ENCODE assay signal across 23 mouse cellular contexts in the genomic region with DNA sequence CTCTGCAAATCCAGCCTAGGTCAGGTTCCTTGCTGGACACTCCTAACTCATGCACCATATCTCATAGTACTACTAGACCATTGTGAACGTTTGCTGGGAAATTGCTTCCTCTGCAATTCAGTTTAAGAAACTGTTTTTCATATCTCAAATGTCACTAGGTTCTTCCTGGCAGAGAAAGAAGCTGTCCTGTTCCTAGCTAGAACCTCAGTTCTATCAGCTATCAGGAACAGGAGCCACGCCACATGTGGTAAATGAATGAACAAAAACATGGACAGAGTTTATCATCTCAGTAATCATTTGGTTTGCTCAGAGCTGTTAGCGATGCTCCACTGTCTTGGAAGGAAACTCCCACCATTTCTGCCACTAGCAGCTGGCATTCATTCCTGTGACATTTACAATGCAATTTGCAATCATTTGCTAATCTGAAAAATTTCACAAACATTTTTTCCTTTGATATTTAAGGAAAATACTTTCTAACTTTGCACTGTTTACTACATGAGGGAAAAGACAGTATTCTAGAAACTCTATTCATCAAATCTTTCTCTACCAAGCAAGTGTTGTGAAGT. TPM values are rescaled to one million over a fixed set of nuclear protein-coding genes. Genes with fewer than 3 reads are reported as not detected.
A peak's percentile ranks its signal among the peaks of the same experiment; 100 is the strongest.
DNase-seq lines count a peak whose midpoint lies in the region; ATAC-seq and TF ChIP-seq lines count a peak whose summit lies in the region.
"Had no signal": no experiment of that assay in that cellular context is flagged by ENCODE, and none has a peak within 500 bp of the region (broad histone marks: within the 10 kb centered on the region; RNA-seq: fewer than 3 reads in every experiment).

No protein-coding gene starts in this region.

- H3K27me3 ChIP-seq in forebrain, embryonic 16.5 days (replicated peaks; ENCODE audit: control insufficient read depth, insufficient read depth, low read length) = no peaks in the 10 kb centered on the region
- no peaks in the 10 kb centered on the region for H3K27me3 ChIP-seq in forebrain, embryonic 12.5 days
- no peaks in the 10 kb centered on the region for H3K27me3 ChIP-seq in MEL (ENCODE audit: control insufficient read depth in 1 of 2, insufficient read depth in 2 of 2, low read length in 2 of 2)
- H3K27me3 ChIP-seq: hindbrain, embryonic 13.5 days; Patski had no signal

- ATAC-seq in forebrain, embryonic 16.5 days = no peak
- ATAC-seq in forebrain, embryonic 12.5 days (ENCODE audit: low FRiP score) = no peak
- ATAC-seq in megakaryocyte-erythroid progenitor cell, adult 5-6 weeks (replicated peaks; ENCODE audit: low FRiP score, low TSS enrichment, poor library complexity, severe bottlenecking) = 0 out of 2 replicates have a peak, but pooled peaks have one; percentile 33
- ATAC-seq: forebrain, embryonic 14.5 days; hindbrain, embryonic 16.5 days; Patski had no signal

- intact Hi-C loops in heart, postnatal 36 days (cut with DNase I) = no loop called here

- H3K79me2 ChIP-seq in MEL (ENCODE audit: control insufficient read depth, insufficient read depth, low read length, poor library complexity) = no peaks in the 10 kb centered on the region

- no peaks in the 10 kb centered on the region for H3K4me1 ChIP-seq in forebrain, embryonic 16.5 days (replicated peaks; ENCODE audit: control insufficient read depth, insufficient read depth, low read length)
- H3K4me1 ChIP-seq in forebrain, embryonic 12.5 days = peaks cover 5% of the 10 kb centered on the region; the same call in 1 of the 2 replicates
- peaks cover 41 to 46% of the 10 kb centered on the region in 2 experiments for H3K4me1 ChIP-seq in MEL (ENCODE audit: control insufficient read depth in 1 of 2, insufficient read depth in 2 of 2, low read length in 2 of 2)

- H3K27ac ChIP-seq in forebrain, embryonic 16.5 days (ENCODE audit: low read length) = peak overlapping the region; percentile 50; the same call in 1 of the 2 replicates
- no peak overlapping the region for H3K27ac ChIP-seq in forebrain, embryonic 12.5 days
- H3K27ac ChIP-seq in MEL (ENCODE audit: control insufficient read depth, low read depth, low read length) = peak overlapping the region; percentile 93
- H3K27ac ChIP-seq: forebrain, embryonic 10.5 days; gastrocnemius, adult 2 months; hindbrain, embryonic 10.5 days; hindbrain, embryonic 13.5 days had no signal

- H3K4me3 ChIP-seq in forebrain, embryonic 16.5 days (replicated peaks; ENCODE audit: low read length) = no peak overlapping the region
- H3K4me3 ChIP-seq in forebrain, embryonic 12.5 days (replicated peaks) = no peak overlapping the region
- H3K4me3 ChIP-seq in MEL (ENCODE audit: control insufficient read depth in 1 of 2, insufficient read depth in 1 of 2, low read depth in 2 of 2, low read length in 2 of 2) = no peak overlapping the region
- H3K4me3 ChIP-seq: forebrain, embryonic 10.5 days; gastrocnemius, adult 2 months; hindbrain, embryonic 10.5 days; hindbrain, embryonic 13.5 days had no signal

- peak; percentile 77 to 78 for TF ChIP-seq EP300 in MEL (IDR thresholded peaks at IDR 0.05; ENCODE audit: low read depth in 1 of 2, low read length in 2 of 2)

- no peak for TF ChIP-seq POLR2A in MEL (IDR thresholded peaks at IDR 0.05; ENCODE audit: control insufficient read depth in 1 of 2, insufficient read depth in 1 of 2, low read depth in 1 of 2, low read length in 2 of 2, poor library complexity in 1 of 2)

- TF ChIP-seq CTCF in MEL (IDR thresholded peaks at IDR 0.05 in 2 of 3, conservative IDR thresholded peaks at IDR 0.05 in 1 of 3; ENCODE audit: control insufficient read depth in 1 of 3, insufficient read depth in 1 of 3, low read depth in 2 of 3, low read length in 3 of 3, poor library complexity in 1 of 3, severe bottlenecking in 1 of 3) = no peak

- no peak overlapping the region for H3K4me2 ChIP-seq in forebrain, embryonic 16.5 days (ENCODE audit: low read length)
- H3K4me2 ChIP-seq in forebrain, embryonic 12.5 days = no peak overlapping the region
- H3K4me2 ChIP-seq: heart, embryonic 11.5 days; hindbrain, embryonic 13.5 days had no signal

- TF ChIP-seq RAD21 in MEL (IDR thresholded peaks at IDR 0.05; ENCODE audit: low read depth, low read length) = no peak

- peak; percentile 23 to 59 for DNase-seq in layer of hippocampus, adult 18-20 months (ENCODE audit: low spot score in 2 of 2)
- DNase-seq in layer of hippocampus, postnatal 36 days = no peak
- peak; percentile 66 for DNase-seq in MEL (ENCODE audit: low read depth, low spot score)
- no peak for DNase-seq in heart, postnatal 36 days
- DNase-seq in adrenal gland, adult (ENCODE audit: inconsistent age in 2 of 2, low spot score in 1 of 2) = no peak
- DNase-seq: adrenal gland, adult 2 months; adrenal gland, postnatal 14 days; cerebellum, adult 18-20 months; cerebellum, adult 9-10 months; cerebellum, postnatal 14 days; gastrocnemius, adult 2 months; gastrocnemius, postnatal 14 days; heart, adult 11 months had no signal

- WGBS in forebrain, embryonic 16.5 days = 77% methylated on average over 3 of the region's 3 CpGs
- WGBS in forebrain, embryonic 12.5 days = 93% methylated on average over 3 of the region's 3 CpGs

- H3K9me3 ChIP-seq in forebrain, embryonic 16.5 days (ENCODE audit: control insufficient read depth, low read length) = no peaks in the 10 kb centered on the region
- no peaks in the 10 kb centered on the region for H3K9me3 ChIP-seq in forebrain, embryonic 12.5 days
- no peaks in the 10 kb centered on the region for H3K9me3 ChIP-seq in MEL (replicated peaks; ENCODE audit: insufficient read depth, low read length)
- H3K9me3 ChIP-seq: forebrain, embryonic 10.5 days; hindbrain, embryonic 10.5 days; hindbrain, embryonic 13.5 days had no signal

- H3K9ac ChIP-seq in forebrain, embryonic 16.5 days (replicated peaks; ENCODE audit: low read depth, low read length) = no peak overlapping the region
- H3K9ac ChIP-seq in forebrain, embryonic 12.5 days = no peak overlapping the region
- H3K9ac ChIP-seq in MEL (ENCODE audit: control insufficient read depth, low read depth, low read length, poor library complexity, severe bottlenecking) = peak overlapping the region; percentile 21
- H3K9ac ChIP-seq: hindbrain, embryonic 13.5 days had no signal

- no peaks in the 10 kb centered on the region for H3K36me3 ChIP-seq in forebrain, embryonic 16.5 days (ENCODE audit: control insufficient read depth, insufficient read depth)
- no peaks in the 10 kb centered on the region for H3K36me3 ChIP-seq in forebrain, embryonic 12.5 days (replicated peaks)
- peaks cover 0 to 47% of the 10 kb centered on the region in 2 experiments; a peak in 2 of 4 replicates for H3K36me3 ChIP-seq in MEL (ENCODE audit: control insufficient read depth in 1 of 2, insufficient read depth in 2 of 2, low read length in 2 of 2)
- H3K36me3 ChIP-seq: forebrain, embryonic 10.5 days; hindbrain, embryonic 10.5 days had no signal

TF ChIP-seq in MEL, 35 proteins besides CTCF, POLR2A, EP300 and RAD21 (continues in another document):
- TF ChIP-seq POLR2AphosphoS5 (IDR thresholded peaks at IDR 0.05; ENCODE audit: borderline replicate concordance, low read depth, low read length) (no peak), RCOR1 (IDR thresholded peaks at IDR 0.05; ENCODE audit: low read depth, low read length) (peak; percentile 32; the same call in 1 of the 2 replicates), ETS1 (IDR thresholded peaks at IDR 0.05; ENCODE audit: low read depth, low read length) (peak; percentile 77), TAL1 (IDR thresholded peaks at IDR 0.05; ENCODE audit: low read length) (no peak), ZKSCAN1 (IDR thresholded peaks at IDR 0.05; ENCODE audit: low read depth, low read length) (no peak), MAZ (IDR thresholded peaks at IDR 0.05; ENCODE audit: low read depth, low read length) (no peak), USF2 (IDR thresholded peaks at IDR 0.05; ENCODE audit: borderline replicate concordance in 1 of 2, insufficient read depth in 1 of 2, low read depth in 1 of 2, low read length in 2 of 2) (no peak), MAX (IDR thresholded peaks at IDR 0.05; ENCODE audit: low read length) (peak; percentile 55; the same call in 1 of the 2 replicates), BHLHE40 (IDR thresholded peaks at IDR 0.05; ENCODE audit: borderline replicate concordance, low read depth, low read length) (no peak), USF1 (IDR thresholded peaks at IDR 0.05; ENCODE audit: low read depth, low read length) (no peak), HCFC1 (IDR thresholded peaks at IDR 0.05; ENCODE audit: low read depth, low read length) (no peak), ZC3H11A (IDR thresholded peaks at IDR 0.05; ENCODE audit: low read depth, low read length) (no peak), POLR2AphosphoS2 (IDR thresholded peaks at IDR 0.05; ENCODE audit: low read length) (no peak), MYB (IDR thresholded peaks at IDR 0.05; ENCODE audit: low read depth, low read length) (peak; percentile 64; the same call in 1 of the 2 replicates), GATA1 (IDR thresholded peaks at IDR 0.05; ENCODE audit: low read depth, low read length) (peak; percentile 51), CHD1 (IDR thresholded peaks at IDR 0.05; ENCODE audit: low read depth, low read length) (no peak), JUND (IDR thresholded peaks at IDR 0.05; ENCODE audit: low read depth, low read length) (no peak), GABPA (IDR thresholded peaks at IDR 0.05; ENCODE audit: low read depth, low read length) (no peak), ZNF384 (IDR thresholded peaks at IDR 0.05; ENCODE audit: low read depth, low read length) (no peak), TBP (IDR thresholded peaks at IDR 0.05; ENCODE audit: low read depth, low read length) (no peak), E2F4 (IDR thresholded peaks at IDR 0.05; ENCODE audit: borderline replicate concordance, low read depth, low read length) (no peak), UBTF (IDR thresholded peaks at IDR 0.05; ENCODE audit: borderline replicate concordance, insufficient read depth, low read depth, low read length) (no peak), CHD2 (IDR thresholded peaks at IDR 0.05; ENCODE audit: low read length) (no peak)

RNA-seq across cellular contexts. Expression of gene Plxna1, which starts 53.7 kb away (rescaled TPM):
- 44.1 and 47.8 TPM in 2 replicates for polyA plus RNA-seq in forebrain, embryonic 16.5 days (2015; fragmentation: Nextera tagmentation; extraction: Ambion mirVana)
- polyA plus RNA-seq in forebrain, embryonic 12.5 days (2016; fragmentation: Nextera tagmentation; extraction: Ambion mirVana) = 52.3 and 56.8 TPM in 2 replicates
- 100 to 1,000 TPM; 112 to 119 TPM for total RNA-seq in layer of hippocampus, adult 18-20 months (2021)
- 100 to 1,000 TPM; 111 to 112 TPM for total RNA-seq in layer of hippocampus, postnatal 36 days (2021)
- total RNA-seq in MEL (2012; rRNA removed) = 6.7 and 7.2 TPM in 2 replicates
- polyA plus RNA-seq in MEL (2012; ENCODE audit: insufficient read depth in 1 of 2, insufficient read length in 2 of 2, low read depth in 1 of 2, low replicate concordance in 2 of 2, missing spikeins in 1 of 2) = 10 to 100 TPM in 1 of 2 experiments, not detected in 1; 25.8 TPM
- total RNA-seq in megakaryocyte-erythroid progenitor cell, adult 5-6 weeks (2014; fragmentation: Nextera tagmentation) = 6.2 and 9.0 TPM in 2 replicates
- total RNA-seq in megakaryocyte-erythroid progenitor cell, adult 5-6 weeks (2017) = 1.4 and 4.8 TPM in 2 replicates
- 10 to 100 TPM; 18.9 to 21.9 TPM for total RNA-seq in heart, postnatal 36 days (2021)

Comparison
In these comparisons a context has a peak if more than half of its experiments do, and no peak if none do; other contexts are left out.
1. DNase-seq: peak in layer of hippocampus, adult 18-20 months (2 of 2) and MEL (single experiment); none in layer of hippocampus, postnatal 36 days (0 of 2), heart, postnatal 36 days (0 of 2) and adrenal gland, adult (0 of 2).
2. RNA of gene Plxna1, which starts 53.7 kb away (total RNA-seq): 112 to 119 TPM in layer of hippocampus, adult 18-20 months and 111 to 112 TPM in layer of hippocampus, postnatal 36 days; 18.9 to 21.9 TPM in heart, postnatal 36 days, 6.7 to 7.2 TPM in MEL and 1.4 to 9.0 TPM in megakaryocyte-erythroid progenitor cell, adult 5-6 weeks; every median in the first group is over 4 times any median in the second.